Mouse (Mus musculus) CH12F3 (cell line): ENCODE measurements at regions not wholly inside any gene's neighbourhood (a gene's known extent, or its start where the extent isn't known, plus 50 kb on each side); places are given as distances from the start of the nearest gene placed in this dataset.

Experiments
- in situ Hi-C: fragments of 300-500 bp; cut with MboI; formaldehyde crosslinking; loops from 2 replicates; pipeline ENCODE4 v1.14.3; 2020; ENCODE audit warnings: low sequenced_read_pairs

DNA sequence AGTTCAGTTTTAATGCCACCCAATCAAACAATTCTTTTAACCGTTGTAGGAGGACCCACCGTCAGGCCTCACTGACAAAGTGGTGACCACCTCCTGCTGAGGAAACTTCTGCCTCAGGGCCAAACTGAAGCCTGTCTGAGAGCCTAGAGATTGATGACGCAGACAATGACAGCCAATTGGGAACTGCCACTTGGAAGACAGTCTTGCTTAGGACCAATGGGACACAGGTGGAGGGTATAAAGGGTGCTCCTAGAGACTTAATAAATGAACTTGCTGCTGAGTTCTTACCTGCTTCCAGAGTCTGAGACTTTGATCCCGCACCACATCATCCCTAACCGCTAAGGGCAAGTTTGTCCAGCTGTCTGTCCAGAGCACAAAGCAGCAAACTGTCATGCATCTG, 80.0 kb downstream of the Tbx4 start:
- in situ Hi-C loops, result no loop called here

DNA sequence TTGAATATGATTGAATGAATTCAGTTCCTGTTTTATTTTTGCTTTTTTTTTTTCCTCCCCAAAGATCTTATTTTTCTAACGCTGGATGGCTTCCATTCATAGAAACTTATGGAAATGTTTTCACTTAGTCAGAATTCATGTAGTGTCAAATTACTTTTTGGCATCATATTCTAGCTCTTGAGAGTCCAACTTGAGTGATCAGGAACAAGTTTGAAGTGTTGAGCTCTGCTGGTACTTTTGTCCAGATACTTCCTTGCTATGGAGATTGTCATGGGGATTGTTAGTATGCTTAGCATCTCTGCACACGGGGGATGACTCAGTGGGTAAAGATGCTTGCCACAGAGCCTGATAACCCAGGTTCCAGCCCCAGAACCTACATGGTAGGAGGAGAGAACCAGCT, 84.1 kb downstream of the Tbx4 start:
- in situ Hi-C loops, result loop anchor here (5.0 kb wide), 1 partner anchor 108 kb away; no protein-coding TSS in a partner anchor

DNA sequence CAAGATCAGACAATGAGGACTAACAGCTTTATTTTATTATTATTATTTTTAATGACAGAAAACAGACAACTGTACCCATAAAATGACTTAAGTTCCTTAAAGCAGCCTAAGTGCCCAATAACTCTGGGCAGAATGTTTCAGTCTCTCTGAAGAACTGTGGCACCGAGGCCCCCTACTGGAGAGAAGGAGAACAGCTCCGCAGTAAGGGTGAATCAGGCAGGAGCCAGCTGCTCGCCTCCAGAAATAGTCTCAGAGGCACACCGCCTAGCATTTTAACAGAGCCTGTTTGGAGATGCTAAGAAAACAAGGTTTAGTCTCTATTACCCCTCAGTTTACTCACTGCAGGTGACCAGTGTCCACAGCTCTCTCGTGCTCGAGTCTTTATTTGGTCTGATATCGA, 86.2 kb downstream of the Tbx4 start:
- in situ Hi-C loops, result loop anchor here (5.0 kb wide), 1 partner anchor 110 kb away; no protein-coding TSS in a partner anchor

DNA sequence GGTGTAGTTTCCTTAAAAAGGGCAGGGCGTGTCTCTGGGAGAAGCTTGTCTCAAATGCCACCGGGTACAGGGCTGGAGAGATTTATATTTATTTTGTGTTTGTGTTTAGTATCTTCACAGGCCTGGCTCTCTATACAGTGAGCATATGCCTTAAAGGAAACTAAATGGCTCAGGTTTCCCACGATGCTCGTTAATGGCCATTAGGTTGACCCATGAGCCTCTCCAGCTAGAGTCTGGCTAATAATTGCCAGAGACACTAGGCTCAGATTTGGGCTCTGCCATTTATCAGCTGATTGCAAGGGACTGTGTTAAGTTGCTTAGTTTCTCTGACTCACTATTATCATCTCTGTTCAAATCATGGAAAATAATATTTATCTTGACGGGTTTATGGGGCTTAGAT, 87.5 kb downstream of the Tbx4 start:
- in situ Hi-C loops, result loop anchor here (5.0 kb wide), 1 partner anchor 111 kb away; no protein-coding TSS in a partner anchor

DNA sequence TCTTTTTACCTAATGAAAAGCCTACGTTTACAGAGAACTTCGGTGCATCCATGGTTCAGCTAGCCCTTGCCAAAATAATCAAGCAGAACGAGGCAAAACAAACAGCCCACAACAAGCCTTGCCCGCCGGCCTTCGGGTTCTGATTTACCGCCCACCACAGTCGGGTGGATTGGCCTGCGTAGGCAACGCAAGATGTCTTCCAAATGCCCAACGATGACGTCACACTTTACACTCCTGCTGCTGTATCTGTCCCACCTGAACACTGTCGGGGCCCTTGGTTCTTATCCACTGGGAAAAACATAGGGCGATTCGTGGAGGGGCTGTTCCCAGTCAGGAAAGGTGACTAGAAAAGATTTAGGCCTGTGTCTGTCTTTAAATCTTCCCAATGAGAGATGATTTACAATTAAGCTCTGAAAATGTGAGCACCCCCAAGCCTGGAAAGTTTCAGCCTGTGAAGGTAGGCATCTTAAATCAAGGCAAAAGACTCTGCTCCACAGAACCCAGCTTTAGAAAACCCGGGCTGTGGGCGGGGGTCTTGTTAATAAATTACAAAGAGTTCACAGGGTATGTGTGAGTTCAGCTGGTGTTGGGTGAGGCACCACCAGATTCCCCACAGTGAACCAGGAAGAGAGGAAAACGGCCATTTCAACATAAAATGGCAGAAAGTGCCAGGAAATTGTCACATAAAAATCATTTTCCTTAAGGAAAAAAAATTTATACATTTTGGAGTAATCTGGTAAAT, 90.6 kb downstream of the Tbx4 start:
- in situ Hi-C loops, result no loop called here

DNA sequence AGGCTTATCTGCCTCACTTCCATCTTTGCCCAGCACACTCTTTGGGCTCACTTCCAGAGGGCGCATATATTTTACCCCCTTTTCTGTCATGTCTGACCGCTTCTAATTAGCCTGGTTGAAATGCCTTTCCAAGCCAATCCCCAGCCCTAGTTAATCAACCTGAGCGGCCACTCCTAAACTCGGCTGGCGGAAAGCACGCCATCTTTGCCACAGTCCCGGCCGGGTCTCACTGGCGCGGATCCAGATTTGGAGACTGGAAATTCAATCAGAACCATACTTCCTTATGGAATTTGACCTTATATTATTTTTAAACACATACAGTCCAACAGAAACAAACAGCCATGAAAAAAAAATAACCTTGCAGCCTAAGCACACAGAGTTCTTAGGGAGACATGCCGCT, 94.2 kb downstream of the Tbx4 start:
- in situ Hi-C loops, result no loop called here

DNA sequence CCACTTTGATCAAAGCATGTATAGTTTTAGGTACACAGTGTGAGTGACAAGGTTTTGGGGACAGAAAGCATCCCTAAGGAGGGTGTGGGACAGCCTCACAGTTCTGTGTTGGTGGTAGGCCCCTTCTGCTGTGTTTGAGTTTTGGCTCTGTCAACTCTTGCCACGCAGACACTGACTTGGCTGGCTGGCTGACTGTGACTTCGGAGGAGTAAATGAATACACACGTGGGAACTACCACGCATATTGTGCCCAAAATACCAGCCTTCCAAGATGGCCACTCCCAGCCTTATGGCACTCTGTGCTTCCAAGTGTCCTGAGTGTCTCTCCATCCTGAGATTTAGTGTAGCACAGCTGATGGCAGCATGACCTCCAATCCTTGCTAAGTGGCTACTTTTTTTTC, 95.3 kb downstream of the Tbx4 start:
- in situ Hi-C loops, result no loop called here

DNA sequence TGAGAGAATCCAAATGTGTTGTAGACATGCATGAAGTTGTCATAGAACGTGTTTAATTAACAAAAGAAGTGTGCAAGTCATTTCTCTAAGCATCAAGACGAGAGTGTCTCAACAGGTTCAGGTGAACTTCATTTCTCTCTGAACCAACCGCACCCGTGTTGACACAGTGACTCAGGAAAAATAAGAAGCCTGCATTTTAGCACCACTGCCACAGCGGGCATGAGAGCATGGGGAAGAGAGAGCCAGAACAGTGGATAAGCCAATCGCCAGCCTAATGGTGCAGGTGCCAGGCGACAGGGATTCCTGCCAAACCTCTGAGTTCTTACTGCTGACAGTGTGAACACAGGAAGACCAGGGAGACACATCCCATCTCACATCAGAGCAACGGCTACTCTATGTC, 100.1 kb downstream of the Tbx4 start:
- in situ Hi-C loops, result no loop called here

DNA sequence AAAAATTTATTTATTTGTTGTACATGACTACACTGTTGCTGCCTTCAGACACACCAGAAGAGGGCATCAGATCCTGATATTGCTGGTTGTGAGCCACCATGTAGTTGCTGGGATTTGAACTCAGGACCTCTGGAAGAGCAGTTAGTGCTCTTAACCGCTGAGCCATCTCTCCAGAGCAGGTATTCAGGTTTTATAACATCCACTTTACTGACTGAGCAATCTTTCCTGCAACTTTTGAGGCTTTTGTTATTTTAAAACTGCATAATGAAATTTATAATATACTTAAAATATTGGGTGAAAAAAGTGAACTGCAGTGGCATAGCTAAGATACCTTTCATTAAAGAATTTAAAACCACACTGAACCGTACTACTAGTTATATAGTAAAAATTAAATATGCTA, 101.0 kb downstream of the Tbx4 start:
- in situ Hi-C loops, result no loop called here

DNA sequence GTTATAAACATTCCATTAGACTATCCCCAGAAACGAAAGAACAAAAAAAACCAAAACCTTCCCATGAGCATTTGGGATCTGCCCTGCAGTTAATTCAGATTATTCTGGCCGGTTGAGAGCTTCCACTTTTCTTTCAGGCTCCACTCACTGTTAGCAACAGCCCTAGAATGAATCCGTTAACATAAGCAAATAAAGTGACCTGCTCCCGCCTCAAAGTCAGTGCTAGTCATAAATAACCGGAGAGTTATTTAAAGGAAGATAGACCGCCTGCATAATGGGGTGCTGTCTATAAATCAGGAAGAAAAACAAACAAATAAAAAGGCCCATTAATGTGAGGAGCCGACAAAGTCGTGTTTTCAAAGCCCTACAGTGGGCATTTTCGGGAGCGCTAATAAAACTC, 103.3 kb downstream of the Tbx4 start:
- in situ Hi-C loops, result no loop called here

DNA sequence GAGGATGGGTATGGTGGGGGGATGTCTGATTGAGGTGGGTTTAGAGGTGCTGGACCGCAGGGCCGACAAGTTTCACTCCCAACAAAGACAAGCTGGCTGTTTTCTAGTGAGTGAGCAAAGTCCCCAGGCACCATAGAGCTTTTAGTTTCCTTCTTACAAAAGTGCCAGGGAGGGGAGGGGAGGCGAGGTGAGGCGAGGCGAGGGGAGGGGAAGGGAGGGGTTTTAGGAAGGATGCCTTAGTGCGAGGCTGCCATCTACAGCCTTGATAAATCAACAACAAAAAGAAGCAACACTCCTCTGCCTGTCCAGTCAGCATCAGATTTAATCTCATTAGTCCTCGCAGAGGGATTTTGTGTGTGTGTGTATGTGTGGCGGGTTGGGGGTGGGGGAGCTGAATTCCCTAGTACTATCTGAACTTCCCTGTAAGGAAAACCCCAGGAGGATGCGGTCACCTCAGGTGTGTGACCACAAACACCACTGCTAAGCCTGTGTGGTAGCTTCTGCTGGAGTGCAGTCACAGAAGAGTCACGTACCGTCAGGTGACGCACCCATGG, 103.8 kb downstream of the Tbx4 start:
- in situ Hi-C loops, result no loop called here

DNA sequence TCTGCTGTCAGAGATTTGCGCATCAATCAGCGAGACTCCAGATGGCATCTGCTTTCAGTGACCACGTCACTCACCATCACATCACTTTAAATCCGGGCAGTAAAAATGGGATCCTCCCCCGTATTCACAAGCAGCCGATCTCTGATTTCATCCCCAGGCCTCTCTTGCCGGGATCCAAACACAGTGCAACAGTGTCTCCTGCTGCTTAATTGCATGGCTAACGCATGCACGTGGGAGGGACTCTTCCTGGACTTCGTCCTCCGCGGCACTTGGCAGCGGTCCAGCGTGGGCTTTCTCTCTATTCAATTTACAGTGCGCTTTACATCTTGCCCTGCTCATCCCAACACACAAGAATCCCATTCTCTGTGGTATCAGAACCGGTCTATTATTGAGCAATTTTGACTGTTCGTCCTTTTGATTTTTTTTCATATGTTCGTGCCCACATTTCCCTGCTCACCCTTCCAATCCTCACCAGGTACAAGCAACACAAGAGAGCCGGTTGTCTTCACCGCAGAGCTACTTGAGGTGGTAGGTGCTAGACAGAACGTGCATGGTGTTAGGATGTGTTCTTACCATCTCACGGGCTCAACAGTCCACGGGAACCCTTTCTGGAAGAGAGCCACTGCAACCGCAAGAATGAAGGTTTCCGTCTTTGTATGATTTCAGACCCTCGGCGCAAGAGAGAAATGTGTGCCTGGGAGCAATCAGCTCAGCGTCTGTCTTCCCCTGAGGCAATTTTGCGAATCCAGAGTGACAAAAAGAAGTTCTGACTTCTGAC, 109.3 kb downstream of the Tbx4 start:
- in situ Hi-C loops, result no loop called here

DNA sequence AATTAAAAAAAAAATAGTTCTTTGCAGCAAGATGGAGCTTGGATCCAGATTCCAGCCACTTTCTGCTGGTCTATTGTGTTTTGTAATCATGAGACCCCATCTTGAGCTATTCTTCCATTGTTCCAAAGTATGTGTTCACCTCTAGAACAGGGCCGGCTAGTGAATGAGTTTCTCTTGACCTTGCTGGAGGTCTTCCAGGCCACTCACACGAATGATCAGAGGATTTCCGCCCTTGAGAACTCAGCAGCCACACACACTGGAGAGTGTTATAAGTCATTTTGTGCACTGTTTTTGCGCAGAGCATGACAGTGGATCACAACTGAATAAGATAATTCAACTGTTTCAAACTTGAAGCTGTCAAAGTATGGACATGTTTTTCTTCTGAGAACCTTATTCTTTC, 110.5 kb downstream of the Tbx4 start:
- in situ Hi-C loops, result no loop called here

DNA sequence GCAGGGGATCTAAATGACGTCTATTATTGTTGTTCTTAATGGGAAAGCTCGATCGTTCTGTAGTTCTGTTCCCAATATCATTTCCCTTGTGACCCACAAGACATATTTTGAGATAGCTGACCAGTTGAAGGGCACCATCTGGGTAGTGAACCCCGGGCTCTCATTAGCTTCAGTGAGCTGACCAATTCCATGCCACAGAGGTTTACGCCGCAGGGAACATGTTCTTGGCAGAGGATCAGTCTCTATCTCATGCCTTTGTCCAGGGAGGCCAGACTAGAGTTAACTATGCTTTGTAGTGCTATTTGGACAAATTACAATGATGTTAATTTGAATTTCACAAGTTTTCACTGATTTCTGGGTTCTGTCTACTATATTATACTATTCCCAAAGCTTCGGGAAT, 117.1 kb downstream of the Tbx4 start:
- in situ Hi-C loops, result no loop called here

DNA sequence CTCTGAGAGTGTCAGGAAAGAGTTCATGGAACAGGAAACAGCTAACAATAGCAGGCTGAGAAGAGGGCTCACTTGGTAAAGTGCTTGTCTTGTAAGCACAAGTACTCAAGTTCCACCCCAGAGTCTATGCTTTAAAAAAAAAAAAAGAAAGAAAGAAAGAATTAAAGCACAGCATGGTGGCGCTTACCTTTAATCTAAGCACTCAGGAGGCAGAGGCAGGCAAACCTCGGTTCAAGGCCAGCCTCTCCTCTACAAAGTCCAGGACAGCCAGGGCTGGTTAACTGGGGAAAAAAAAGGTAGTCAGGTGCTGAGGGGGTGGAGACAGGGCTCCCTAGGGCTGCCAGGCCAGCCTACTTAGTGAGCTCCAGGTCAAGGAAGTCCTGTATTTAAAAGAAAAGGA, 119.1 kb downstream of the Tbx4 start:
- in situ Hi-C loops, result no loop called here

DNA sequence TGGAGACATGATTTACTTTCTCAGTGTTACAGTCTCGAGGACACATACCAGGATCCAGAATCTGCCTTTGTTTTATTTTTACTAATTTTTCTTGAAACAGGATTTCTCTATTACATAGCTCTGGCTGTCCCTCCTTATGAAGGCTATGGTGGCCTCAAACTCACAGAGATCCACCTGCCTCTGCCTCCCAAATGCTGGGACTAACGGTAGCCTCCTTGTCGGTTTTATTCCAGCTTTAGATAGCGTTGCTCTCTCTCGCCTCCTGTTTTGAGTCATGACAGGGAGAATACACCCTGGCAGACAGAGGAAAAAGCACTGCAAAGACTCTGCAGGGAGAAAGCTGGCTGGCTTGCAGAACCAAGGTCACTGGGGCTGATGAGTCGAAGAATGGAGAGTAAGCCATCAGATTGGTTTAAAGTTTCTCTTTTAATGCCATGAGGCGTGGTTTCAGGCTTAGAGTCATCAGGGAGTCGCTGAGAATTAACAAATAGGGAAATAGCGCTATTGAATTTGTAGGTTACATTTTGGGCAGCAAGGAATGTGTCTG, 119.8 kb downstream of the Tbx4 start:
- in situ Hi-C loops, result no loop called here

DNA sequence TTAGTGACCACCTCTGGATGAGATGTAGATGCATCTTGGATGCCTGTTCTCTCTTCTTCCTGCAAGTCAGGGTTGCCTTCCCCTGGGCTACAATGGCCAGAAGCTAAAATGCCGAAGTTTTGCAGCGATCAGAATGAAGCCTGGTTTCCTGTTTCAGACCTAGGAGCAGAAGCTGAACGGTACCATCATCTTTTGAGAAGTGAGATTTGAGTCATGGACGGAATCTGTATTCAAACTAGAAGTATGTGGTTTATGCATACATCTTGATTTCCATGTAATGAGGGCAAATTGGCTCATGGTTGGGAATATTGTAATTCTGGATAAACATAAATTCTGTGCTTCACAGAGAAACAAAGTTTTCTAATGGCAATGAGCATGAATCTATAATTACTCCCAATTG, 120.6 kb downstream of the Tbx4 start:
- in situ Hi-C loops, result no loop called here
